Mouse (Mus musculus): ENCODE results near the gene Rbm43. TPM values are rescaled to one million over a fixed set of nuclear protein-coding genes. Genes with fewer than 3 reads are reported as not detected.
A peak's percentile ranks its signal among the peaks of the same experiment; 100 is the strongest.
"Not testable (repeated sequence)": the region's sequence is repeated elsewhere in the genome, so short reads cannot be mapped to it uniquely, and the experiment has no call there.

Gene Rbm43
- total RNA-seq, 2 experiments from 2014 or later, result 32.9 to 56.6 TPM

- peak; percentile 90 for ATAC-seq (ENCODE audit: poor library complexity, severe bottlenecking)
Observed at GRCm38 (mm10) chr2:51914944-51915680, 19.9 kb downstream of the Rbm43 start.

DNA sequence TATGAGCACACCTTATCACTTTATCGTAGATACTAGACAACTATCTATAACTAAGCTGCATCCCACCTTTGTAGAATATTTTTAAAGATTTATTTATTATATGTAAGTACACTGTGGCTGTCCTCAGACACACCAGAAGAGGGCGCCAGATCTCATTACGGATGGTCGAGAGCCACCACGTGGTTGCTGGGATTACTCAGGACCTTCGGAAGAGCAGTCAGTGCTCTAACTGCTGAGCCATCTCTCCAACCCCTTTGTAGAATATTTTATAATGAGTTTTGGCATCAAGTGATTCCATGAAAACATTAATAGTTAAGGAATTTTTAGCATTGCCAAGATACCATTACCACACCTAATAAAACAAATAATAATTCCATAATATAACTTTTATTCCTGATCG, 20.4 kb downstream of the Rbm43 start:
- no peak for ATAC-seq (ENCODE audit: poor library complexity, severe bottlenecking)

DNA sequence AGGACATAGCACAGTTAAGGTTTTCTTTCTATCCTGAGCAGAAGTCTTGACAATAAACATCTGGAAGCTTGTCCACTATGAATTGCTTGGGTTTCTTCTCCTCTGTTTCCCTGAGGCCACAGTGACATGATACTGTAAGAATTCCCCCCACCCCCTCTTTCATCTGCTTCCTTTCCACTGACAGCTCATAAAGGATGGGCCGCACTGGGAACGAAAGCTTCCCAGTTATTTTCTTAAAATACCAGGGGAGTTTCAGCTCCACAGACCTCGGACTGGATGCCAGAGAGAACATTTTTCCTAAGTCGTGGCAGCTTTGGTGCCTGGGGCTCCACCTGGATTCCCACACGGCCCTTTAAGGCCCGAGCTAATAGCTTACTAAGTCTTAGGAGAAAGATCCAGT, 22.2 kb downstream of the Rbm43 start:
- no peak for ATAC-seq (ENCODE audit: poor library complexity, severe bottlenecking)

GRCm38 (mm10) chr2:51911864-51912263, 23.1 kb downstream of the Rbm43 start:
- ATAC-seq (ENCODE audit: poor library complexity, severe bottlenecking), result no peak

DNA sequence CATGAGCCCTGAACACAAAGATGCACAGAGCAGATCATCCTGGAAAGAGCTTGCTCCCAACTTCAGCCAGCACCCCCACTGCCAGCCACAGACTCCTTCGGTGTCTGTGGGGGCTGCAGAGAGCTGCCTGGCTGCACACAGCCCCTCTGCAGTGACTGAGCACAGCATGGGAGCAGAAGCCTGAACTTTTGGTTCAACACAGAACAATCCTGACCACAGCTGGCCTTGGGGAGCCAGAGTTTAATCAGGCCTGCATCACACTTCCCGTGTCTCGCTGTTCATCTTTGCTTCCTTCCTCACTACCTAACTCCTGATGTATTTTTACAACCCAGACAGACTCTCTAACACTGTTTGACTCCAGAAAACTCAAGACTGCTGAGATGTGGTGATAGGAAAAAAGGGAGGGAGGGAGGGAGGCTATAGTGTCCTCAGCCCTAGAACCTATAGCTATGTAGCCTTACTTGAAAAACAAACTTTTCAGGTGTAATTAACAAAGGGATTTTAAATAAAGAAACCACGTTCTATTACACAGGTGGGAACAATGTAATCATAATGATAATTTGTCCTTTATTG, 27.3 kb downstream of the Rbm43 start:
- ATAC-seq (ENCODE audit: poor library complexity, severe bottlenecking), result no peak

DNA sequence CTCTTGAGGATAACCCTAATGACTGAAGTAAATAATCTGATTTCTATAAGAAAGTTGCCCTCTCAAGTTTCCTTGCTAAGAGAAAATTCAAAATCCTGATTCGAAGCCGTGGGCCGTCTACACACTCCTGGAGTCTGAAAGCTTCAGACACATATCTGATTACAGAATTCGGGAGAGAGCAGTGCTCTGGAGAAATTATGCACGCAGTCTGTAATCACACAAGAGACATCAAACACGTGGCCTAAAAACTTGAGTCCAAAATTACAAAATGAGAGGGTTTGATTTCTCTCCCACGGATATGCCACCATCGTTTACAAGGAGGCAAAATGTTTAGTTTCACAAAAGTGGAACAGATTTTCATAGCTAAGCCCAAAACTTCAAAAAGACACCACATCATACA, 29.3 kb downstream of the Rbm43 start:
- no peak for ATAC-seq (ENCODE audit: poor library complexity, severe bottlenecking)

- ATAC-seq (ENCODE audit: poor library complexity, severe bottlenecking), result no peak
Observed at GRCm38 (mm10) chr2:51892411-51892901, 42.5 kb downstream of the Rbm43 start.

DNA sequence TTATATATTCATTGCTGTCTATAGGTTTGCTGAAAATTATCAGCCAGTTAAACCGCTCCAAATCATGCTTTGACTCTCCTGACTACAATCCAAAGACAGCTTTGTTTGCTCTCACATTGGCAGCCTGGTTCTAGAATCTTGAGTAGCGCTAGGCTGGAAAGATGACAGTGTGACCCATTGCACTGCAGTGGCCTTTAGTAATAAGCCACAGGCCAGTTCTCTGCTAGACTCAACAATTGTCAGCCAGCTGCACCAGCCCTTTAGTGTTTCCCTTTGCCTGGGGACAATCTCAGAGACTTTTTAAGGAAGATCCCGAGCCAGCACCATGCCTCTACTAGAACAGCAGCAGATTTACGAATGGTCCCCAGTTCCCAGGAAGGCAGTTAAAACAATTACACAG, 44.0 kb downstream of the Rbm43 start:
- no peak for ATAC-seq (ENCODE audit: poor library complexity, severe bottlenecking)

GRCm38 (mm10) chr2:51890139-51890538, 44.8 kb downstream of the Rbm43 start:
- ATAC-seq (ENCODE audit: poor library complexity, severe bottlenecking), result not testable (repeated sequence)

DNA sequence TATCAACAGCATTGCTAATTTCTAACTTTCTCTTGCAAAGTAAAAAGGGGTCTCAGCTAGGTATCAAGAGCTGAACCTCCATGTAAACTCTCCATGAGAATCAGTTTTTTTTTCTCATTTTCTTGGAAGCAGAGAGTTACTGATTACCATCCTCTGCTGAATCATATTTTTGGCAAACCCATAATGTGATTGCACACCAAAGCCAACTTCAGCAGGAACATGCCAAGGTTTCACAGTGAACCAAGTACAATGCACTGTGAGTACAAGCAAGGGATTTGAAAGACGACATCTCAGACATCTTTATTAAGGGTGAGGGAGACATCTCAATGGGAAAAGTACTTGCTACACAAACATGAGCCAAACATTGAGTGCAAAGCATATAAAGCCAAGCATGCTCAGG, 54.8 kb downstream of the Rbm43 start:
- no peak for ATAC-seq (ENCODE audit: poor library complexity, severe bottlenecking)

Other genes starting within 250 kb of the Rbm43 start
- 50.0 and 64.0 TPM in 2 replicates for gene Nmi, start 38.3 kb upstream of the Rbm43 start, total RNA-seq (2015)
- gene Nmi, start 38.3 kb upstream of the Rbm43 start, total RNA-seq (2017), result 86.5 and 104 TPM in 2 replicates
- gene Tnfaip6, start 102.8 kb upstream of the Rbm43 start, total RNA-seq (2015), result 0.56 and 0.93 TPM in 2 replicates
- gene Tnfaip6, start 102.8 kb upstream of the Rbm43 start, total RNA-seq (2017), result 0.94 and 1.1 TPM in 2 replicates
- 41.2 and 51.0 TPM in 2 replicates for gene Rif1, start 137.7 kb upstream of the Rbm43 start, total RNA-seq (2015)
- gene Rif1, start 137.7 kb upstream of the Rbm43 start, total RNA-seq (2017), result 48.3 and 64.6 TPM in 2 replicates